Mouse (Mus musculus) lung, embryonic 14.5 days (tissue): ENCODE measurements around the gene Rpl18. TPM values are rescaled to one million over a fixed set of nuclear protein-coding genes. Genes with fewer than 3 reads are reported as not detected.

Experiments used
- ATAC-seq: fragments of 200-750 bp; cut with Nextera tagmentation; 2 replicates; pipeline ENCODE4 v1.8.0; 2017; ENCODE audit warnings: mild to moderate bottlenecking, moderate TSS enrichment, moderate library complexity; ENCODE audit not compliant: insufficient read depth
- DNase-seq: peaks from one replicate; pipeline ENCODE4 v3.0.0-alpha.2; 2015
- H3K27ac ChIP-seq: fragments of 300-500 bp; sonication (generic); 2 replicates; pipeline ENCODE4 v1.5.1; 2014; ENCODE audit warnings: low read depth, mild to moderate bottlenecking, moderate library complexity
- H3K27me3 ChIP-seq: fragments of 300-500 bp; sonication (generic); 2 replicates; pipeline ENCODE4 v1.6.1; 2014; ENCODE audit warnings: low read length, control low read depth; ENCODE audit not compliant: insufficient read depth
- H3K36me3 ChIP-seq: fragments of 300-500 bp; sonication (generic); 2 replicates; pipeline ENCODE4 v1.6.1; 2014; ENCODE audit warnings: control low read depth; ENCODE audit not compliant: insufficient read depth
- H3K4me1 ChIP-seq: fragments of 300-500 bp; sonication (generic); 2 replicates; pipeline ENCODE4 v1.6.1; 2014; ENCODE audit warnings: antibody characterized with exemption, control low read depth; ENCODE audit not compliant: insufficient read depth
- H3K4me2 ChIP-seq: fragments of 300-500 bp; sonication (generic); 2 replicates; pipeline ENCODE4 v1.6.1; 2014; ENCODE audit warnings: mild to moderate bottlenecking
- H3K4me3 ChIP-seq: fragments of 300-500 bp; sonication (generic); 2 replicates; pipeline ENCODE4 v1.5.1; 2014; ENCODE audit warnings: low read depth, low read length
- H3K9ac ChIP-seq: fragments of 300-500 bp; sonication (generic); 2 replicates; pipeline ENCODE4 v1.6.1; 2014
- H3K9me3 ChIP-seq: fragments of 300-500 bp; sonication (generic); 2 replicates; pipeline ENCODE4 v1.6.1; 2016; ENCODE audit warnings: low read depth, low read length, control low read depth
- CTCF ChIP-seq: IDR thresholded peaks from 2 replicates; pipeline ENCODE4 v1.5.1; 2016; ENCODE audit warnings: antibody characterized with exemption, low read depth
- WGBS: fragments of 180-500 bp; shearing (Covaris S2); extraction: QIAGEN DNeasy Blood & Tissue Kit; methylation state at CpG from one replicate; pipeline ENCODE4 v1.1.7; 2014; 5-methylcytosine and 5-hydroxymethylcytosine counted together
- polyA plus RNA-seq: library from polyadenylated mRNA; unstranded; fragments of >200 nt; fragmentation: Nextera tagmentation; extraction: Ambion mirVana; gene quantifications from 2 replicates; pipeline ENCODE4 v1.2.1, GENCODE M21; 2014

Gene Rpl18
- polyA plus RNA-seq, 1 experiment from 2014 or later, result 1,303 TPM

DNA sequence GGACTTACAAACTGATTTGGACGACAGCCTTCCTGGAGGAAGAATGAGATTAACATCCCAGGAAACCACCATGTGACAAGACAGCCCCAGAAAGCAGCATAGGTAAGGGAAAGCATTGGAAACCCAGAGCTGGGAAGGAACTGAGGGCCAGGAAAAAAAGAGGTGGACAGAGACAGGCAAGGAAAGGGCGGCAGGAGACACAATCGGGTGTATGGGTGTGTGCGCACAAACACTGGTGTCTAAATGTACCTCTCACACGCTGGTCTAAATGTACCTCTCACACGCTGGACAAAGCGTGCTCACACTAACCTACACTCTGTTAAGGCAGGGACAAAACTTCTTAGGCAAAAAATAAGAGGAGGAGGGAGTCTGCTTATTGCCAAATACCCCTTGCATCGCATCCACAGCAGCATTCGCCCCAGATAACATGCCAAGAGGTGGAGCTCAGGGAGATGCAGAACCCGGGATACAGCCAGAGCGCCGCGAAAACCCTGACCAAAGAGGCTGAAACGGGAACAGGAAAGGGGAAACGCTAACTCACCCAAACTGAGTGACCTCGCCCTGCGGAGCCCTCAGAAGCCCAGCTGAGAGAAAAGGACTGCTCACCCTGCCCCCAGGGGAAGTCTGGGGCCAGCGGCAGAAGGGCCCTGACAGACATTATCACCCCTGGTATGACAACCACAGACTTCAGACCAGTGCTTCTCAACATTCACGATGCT lies 643 bp downstream of the Rpl18 start:
- DNase-seq (no peak), ATAC-seq (no peak)
- no peaks in the 10 kb centered on the region for H3K9me3 ChIP-seq
- 77% methylated on average over 19 of the region's 19 CpGs for WGBS
- peaks cover 13% of the 10 kb centered on the region; the same call in 1 of the 2 replicates for H3K4me1 ChIP-seq
- no peaks in the 10 kb centered on the region for H3K27me3 ChIP-seq
- H3K4me3 ChIP-seq, result peak overlapping the region; percentile 69
- peak overlapping the region; percentile 20; the same call in 1 of the 2 replicates for H3K9ac ChIP-seq
- H3K4me2 ChIP-seq, result peak overlapping the region; percentile 92
- TF ChIP-seq CTCF, result no peak
- H3K27ac ChIP-seq, result peak overlapping the region; percentile 55; the same call in 1 of the 2 replicates
- H3K36me3 ChIP-seq, result peaks cover 51% of the 10 kb centered on the region

DNA sequence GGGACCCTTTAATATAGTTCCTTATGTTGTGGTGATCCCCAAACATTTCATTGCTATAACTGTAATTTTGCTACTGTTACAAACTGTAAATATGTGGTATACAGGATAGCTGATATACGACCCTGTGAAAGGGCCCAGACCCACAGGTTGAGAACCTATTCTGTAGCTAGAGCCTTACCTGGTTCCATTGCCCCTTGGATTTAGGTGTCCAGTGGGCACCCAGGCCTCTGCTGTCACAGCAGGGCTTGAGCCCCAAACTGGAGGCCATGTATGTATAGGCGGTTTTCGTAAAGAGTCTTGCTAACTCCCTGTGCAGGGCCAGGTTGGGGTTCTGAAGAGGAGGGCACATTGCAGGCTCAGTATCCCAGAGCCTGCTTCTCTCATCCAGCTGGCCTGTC lies 1.2 kb downstream of the Rpl18 start:
- WGBS, result 84% methylated on average over 3 of the region's 3 CpGs
- peak overlapping the region; percentile 99; the same call in 1 of the 2 replicates for H3K9ac ChIP-seq
- no peak for TF ChIP-seq CTCF
- H3K4me3 ChIP-seq, result peak overlapping the region; percentile 98
- H3K27ac ChIP-seq, result no peak overlapping the region; the same call in 1 of the 2 replicates
- H3K9me3 ChIP-seq, result no peaks in the 10 kb centered on the region
- peaks cover 13% of the 10 kb centered on the region; the same call in 1 of the 2 replicates for H3K4me1 ChIP-seq
- no peaks in the 10 kb centered on the region for H3K27me3 ChIP-seq
- DNase-seq, result no peak
- peak overlapping the region; percentile 92 for H3K4me2 ChIP-seq
- peaks cover 51% of the 10 kb centered on the region for H3K36me3 ChIP-seq
- no peak for ATAC-seq

DNA sequence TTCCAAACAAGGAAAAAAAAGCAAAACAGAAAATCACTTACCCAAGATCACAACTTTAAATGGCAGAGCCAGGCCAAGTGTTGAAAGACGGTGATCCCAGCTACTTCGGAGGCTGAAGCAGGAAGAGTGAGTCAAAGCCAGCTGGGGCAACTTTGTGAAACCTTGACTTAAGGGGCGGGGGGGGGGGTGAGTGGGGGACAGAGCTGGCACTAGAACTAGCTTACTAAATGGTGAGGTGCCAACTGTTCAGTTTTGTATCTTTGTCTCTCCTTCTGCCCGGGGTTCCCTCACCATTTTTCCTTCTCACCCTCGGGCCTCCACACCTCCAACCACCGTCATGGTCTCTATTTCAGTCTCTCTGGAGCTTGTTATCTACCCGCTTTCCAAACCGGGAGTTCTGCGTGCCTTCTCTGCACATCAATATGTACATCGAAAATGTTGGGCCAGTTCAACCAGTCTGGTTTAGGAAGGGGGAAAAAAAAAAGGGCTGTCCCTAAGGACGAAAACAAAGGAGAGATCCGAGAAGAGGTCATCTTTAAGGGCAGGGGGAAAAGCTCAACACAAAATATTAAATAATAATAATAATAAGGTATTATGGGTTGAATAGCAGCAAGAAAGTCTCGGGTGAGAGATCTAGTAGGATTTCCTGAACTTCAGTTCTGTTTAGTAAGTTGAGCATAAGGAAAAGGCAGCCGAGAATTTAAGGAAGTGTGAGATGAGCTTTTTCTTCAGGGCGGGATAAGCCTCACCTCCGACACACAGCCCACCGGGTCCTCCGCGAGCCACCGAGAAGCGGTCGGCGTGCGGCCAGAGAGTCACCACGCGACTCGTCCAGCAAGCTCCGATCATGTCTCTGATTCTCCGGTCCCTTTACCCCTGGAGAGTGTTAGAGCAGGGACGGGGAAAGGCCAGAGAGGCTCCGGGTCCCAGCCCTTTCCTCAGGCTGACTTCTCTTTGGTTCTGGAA lies 2.0 kb downstream of the Rpl18 start:
- ATAC-seq (peak; percentile 7; the same call in 1 of the 2 replicates), DNase-seq (no peak)
- Histone ChIP-seq H3K4me2 (peak overlapping the region; percentile 92), H3K27ac (peak overlapping the region; percentile 87), H3K27me3 (no peaks in the 10 kb centered on the region), H3K4me1 (peaks cover 13% of the 10 kb centered on the region; the same call in 1 of the 2 replicates), H3K9ac (peak overlapping the region; percentile 99), H3K36me3 (peaks cover 51% of the 10 kb centered on the region), H3K4me3 (peak overlapping the region; percentile 98), H3K9me3 (no peaks in the 10 kb centered on the region)
- no peak for TF ChIP-seq CTCF
- 8% methylated on average over 31 of the region's 31 CpGs for WGBS

DNA sequence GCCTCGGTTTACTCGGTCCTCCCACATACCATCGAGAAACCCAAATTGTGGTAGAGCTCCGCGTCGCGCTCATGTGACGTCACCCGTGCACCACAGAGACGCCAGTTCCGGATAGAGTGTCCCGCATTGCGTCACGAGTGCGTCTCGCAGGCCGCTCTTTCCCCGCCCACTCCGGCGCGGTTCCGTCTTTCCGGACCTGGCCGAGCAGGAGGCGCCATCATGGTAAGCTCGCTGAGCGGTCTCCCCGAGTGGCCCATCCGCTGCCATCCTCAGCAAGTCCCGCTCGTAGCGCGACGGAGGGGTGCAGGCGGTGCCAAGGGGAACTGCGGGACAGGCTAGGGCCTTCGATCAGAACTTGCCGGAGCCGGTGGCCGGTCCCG lies 2.7 kb downstream of the Rpl18 start, which contains the start of gene Sphk2:
Sphk2 (minus strand) TSS at position 85 of the 380 bp plus-strand sequence.
- peak; percentile 27 for TF ChIP-seq CTCF
- Histone ChIP-seq H3K4me3 (peak within 1 kb of the TSS; percentile 98), H3K4me1 (peaks cover 13% of the 10 kb centered on the region; the same call in 1 of the 2 replicates), H3K36me3 (peaks cover 51% of the 10 kb centered on the region), H3K4me2 (peak within 1 kb of the TSS; percentile 99), H3K9ac (peak within 1 kb of the TSS; percentile 99), H3K27me3 (no peaks in the 10 kb centered on the region), H3K27ac (peak within 1 kb of the TSS; percentile 97), H3K9me3 (no peaks in the 10 kb centered on the region)
- DNase-seq (peak; percentile 100), ATAC-seq (peak; percentile 70)
- WGBS, result under 1% methylated on average over 41 of the region's 41 CpGs

DNA sequence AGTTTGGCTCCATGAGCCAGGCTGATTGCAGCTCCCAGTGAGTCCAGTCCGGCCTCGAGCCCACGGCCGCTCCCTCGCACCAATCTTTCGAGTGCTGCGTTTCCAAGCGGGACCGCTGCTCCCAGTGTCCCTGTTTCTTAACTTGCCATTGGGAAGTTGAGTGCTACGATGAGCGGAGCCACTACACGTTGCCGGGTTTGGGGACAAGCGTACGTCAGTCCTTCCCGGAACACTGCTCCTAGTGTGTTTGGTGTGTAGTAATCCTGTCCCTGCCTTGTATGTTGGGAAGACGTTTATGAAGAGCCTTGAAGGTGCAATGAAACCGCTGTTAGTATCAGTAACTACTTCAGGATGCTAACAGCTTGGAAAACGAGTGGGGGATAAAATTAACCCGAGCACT lies 3.1 kb downstream of the Rpl18 start:
- peak overlapping the region; percentile 99 for H3K4me2 ChIP-seq
- peak overlapping the region; percentile 98 for H3K4me3 ChIP-seq
- H3K9me3 ChIP-seq, result no peaks in the 10 kb centered on the region
- no peak for TF ChIP-seq CTCF
- DNase-seq (no peak), ATAC-seq (no peak)
- peaks cover 13% of the 10 kb centered on the region; the same call in 1 of the 2 replicates for H3K4me1 ChIP-seq
- peak overlapping the region; percentile 97 for H3K27ac ChIP-seq
- H3K27me3 ChIP-seq, result no peaks in the 10 kb centered on the region
- H3K36me3 ChIP-seq, result peaks cover 51% of the 10 kb centered on the region
- WGBS, result under 1% methylated on average over 20 of the region's 20 CpGs
- H3K9ac ChIP-seq, result peak overlapping the region; percentile 99

DNA sequence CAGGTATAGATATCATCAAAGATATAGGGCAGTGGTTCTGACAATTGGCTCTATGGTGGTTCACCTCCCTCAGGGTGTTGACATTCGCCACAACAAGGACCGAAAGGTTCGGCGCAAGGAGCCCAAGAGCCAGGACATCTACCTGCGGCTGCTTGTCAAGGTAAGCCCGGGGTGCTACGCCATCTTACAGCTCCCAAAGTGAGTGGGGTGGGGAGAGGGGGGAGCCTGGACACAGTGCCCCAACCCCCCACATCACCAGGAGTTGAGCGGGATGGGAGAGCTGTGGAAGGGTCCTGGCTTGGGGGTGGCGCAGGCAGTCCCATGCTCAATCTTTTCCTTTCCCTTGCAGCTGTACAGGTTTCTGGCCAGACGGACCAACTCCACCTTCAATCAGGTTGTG lies 3.9 kb downstream of the Rpl18 start:
- WGBS, result 78% methylated on average over 10 of the region's 10 CpGs
- no peak overlapping the region for H3K27ac ChIP-seq

More for the DNA sequence above, 3.9 kb downstream of the Rpl18 start:
- Histone ChIP-seq H3K27me3 (no peaks in the 10 kb centered on the region), H3K9ac (peak overlapping the region; percentile 99), H3K4me1 (peaks cover 13% of the 10 kb centered on the region; the same call in 1 of the 2 replicates), H3K4me3 (peak overlapping the region; percentile 98), H3K36me3 (peaks cover 56% of the 10 kb centered on the region), H3K4me2 (peak overlapping the region; percentile 99), H3K9me3 (no peaks in the 10 kb centered on the region)
- no peak for DNase-seq
- no peak for TF ChIP-seq CTCF
- ATAC-seq, result no peak
